Mouse (Mus musculus): Measurements from ENCODE around the gene 4930402F06Rik. TPM values are rescaled to one million over a fixed set of nuclear protein-coding genes. Genes with fewer than 3 reads are reported as not detected.

Gene 4930402F06Rik
- polyA plus RNA-seq, 1 experiment from 2014 or later, result not detected

Other genes with a start within 250 kb of the 4930402F06Rik start
- gene Rab14, start 196.1 kb downstream of the 4930402F06Rik start, polyA plus RNA-seq (2016; fragmentation: Nextera tagmentation; extraction: Ambion mirVana), result 141 and 143 TPM in 2 replicates
- gene Gsn, start 140.8 kb downstream of the 4930402F06Rik start, polyA plus RNA-seq (2016; fragmentation: Nextera tagmentation; extraction: Ambion mirVana), result 76.8 and 80.4 TPM in 2 replicates
- gene Stom, start 60.2 kb downstream of the 4930402F06Rik start, polyA plus RNA-seq (2016; fragmentation: Nextera tagmentation; extraction: Ambion mirVana), result 134 TPM in 2 replicates
- gene 4930568D16Rik, start 29.4 kb downstream of the 4930402F06Rik start, polyA plus RNA-seq (2016; fragmentation: Nextera tagmentation; extraction: Ambion mirVana), result not detected in 2 replicates
- gene Ggta1, start 66.1 kb upstream of the 4930402F06Rik start, polyA plus RNA-seq (2016; fragmentation: Nextera tagmentation; extraction: Ambion mirVana), result 12.7 and 13.0 TPM in 2 replicates
- gene Dab2ip, start 161.1 kb upstream of the 4930402F06Rik start, polyA plus RNA-seq (2016; fragmentation: Nextera tagmentation; extraction: Ambion mirVana), result 8.6 and 13.1 TPM in 2 replicates

Data from liver, embryonic 12.5 days (tissue).